In the genomic region with DNA sequence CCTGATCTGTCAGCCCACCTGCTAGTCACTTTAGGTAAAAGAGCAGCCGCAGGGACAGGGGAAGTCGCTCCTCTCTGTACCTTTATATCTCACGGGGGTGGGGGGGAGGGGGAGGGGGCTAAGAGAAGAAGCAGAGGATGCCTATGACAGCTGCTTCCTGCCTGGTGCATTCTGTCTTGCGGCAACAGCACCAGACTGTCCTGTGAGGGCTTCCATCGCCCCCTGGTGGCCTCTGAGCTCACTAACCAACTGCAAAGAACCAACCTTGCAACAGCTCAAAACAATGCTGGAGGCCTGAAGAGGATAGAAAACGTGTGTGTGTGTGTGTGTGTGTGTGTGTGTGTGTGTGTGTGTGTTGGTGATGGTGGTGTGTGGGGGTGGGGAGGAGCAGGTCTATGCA, we compare ENCODE assay signal across 8 mouse cellular contexts. TPM values are rescaled to one million over a fixed set of nuclear protein-coding genes. Genes with fewer than 3 reads are reported as not detected.
DNase-seq lines count a peak whose midpoint lies in the region; ATAC-seq and TF ChIP-seq lines count a peak whose summit lies in the region.

No protein-coding gene starts in this region.

- H3K9ac ChIP-seq in hindbrain, embryonic 14.5 days = no peak overlapping the region

- H3K36me3 ChIP-seq in hindbrain, embryonic 14.5 days (replicated peaks; ENCODE audit: control insufficient read depth, insufficient read depth) = peaks cover 88% of the 10 kb centered on the region

- TF ChIP-seq POLR2A in cerebellum, adult 2 months (IDR thresholded peaks at IDR 0.05; ENCODE audit: borderline replicate concordance, insufficient read depth, low read length) = no peak

- no peaks in the 10 kb centered on the region for H3K27me3 ChIP-seq in cerebellum, adult 2 months (ENCODE audit: control insufficient read depth, insufficient read depth, low read length)
- H3K27me3 ChIP-seq in hindbrain, embryonic 14.5 days (ENCODE audit: control insufficient read depth, insufficient read depth, low read length) = no peaks in the 10 kb centered on the region

- peaks cover 12% of the 10 kb centered on the region for H3K4me1 ChIP-seq in cerebellum, adult 2 months (ENCODE audit: control insufficient read depth, insufficient read depth, low read length)
- H3K4me1 ChIP-seq in hindbrain, embryonic 14.5 days (replicated peaks; ENCODE audit: control insufficient read depth, insufficient read depth, low read length) = no peaks in the 10 kb centered on the region

- peak; percentile 83 for TF ChIP-seq CTCF in cerebellum, adult 2 months (IDR thresholded peaks at IDR 0.05; ENCODE audit: borderline replicate concordance, insufficient read depth, low read depth, low read length)

- ATAC-seq in frontal cortex, adult (ENCODE audit: low TSS enrichment) = peak; percentile 74
- ATAC-seq in hindbrain, embryonic 14.5 days (ENCODE audit: low FRiP score) = peak; percentile 72; the same call in 1 of the 2 replicates

- no peak overlapping the region for H3K4me3 ChIP-seq in cerebellum, adult 2 months (replicated peaks; ENCODE audit: insufficient read depth, low read depth, low read length)
- no peak overlapping the region for H3K4me3 ChIP-seq in hindbrain, embryonic 14.5 days (replicated peaks; ENCODE audit: low read length)

- WGBS in cerebellum, adult 2 months = 11% methylated on average over 6 of the region's 6 CpGs
- 13% methylated on average over 6 of the region's 6 CpGs for WGBS in hindbrain, embryonic 14.5 days

- H3K9me3 ChIP-seq in hindbrain, embryonic 14.5 days (ENCODE audit: control insufficient read depth, low read length) = no peaks in the 10 kb centered on the region

- DNase-seq in Muller cell, postnatal 12 days (ENCODE audit: inconsistent ontology term) = peak; percentile 42
- DNase-seq in cerebellum, adult 2 months = peak; percentile 75 to 77
- DNase-seq in hindbrain, embryonic 14.5 days (ENCODE audit: low spot score) = peak; percentile 78
- DNase-seq in layer of hippocampus, postnatal 25 days (ENCODE audit: extremely low spot score in 1 of 2, low spot score in 1 of 2) = peak; percentile 55 to 85
- peak; percentile 77 to 80 for DNase-seq in lung, postnatal 4 days
- peak; percentile 65 for DNase-seq in retina, postnatal 7 days (ENCODE audit: low read depth, low spot score)
- peak; percentile 96 for DNase-seq in thymus, postnatal 4 days

- no peak overlapping the region for H3K27ac ChIP-seq in cerebellum, adult 2 months (ENCODE audit: insufficient read depth, low read length)
- no peak overlapping the region for H3K27ac ChIP-seq in hindbrain, embryonic 14.5 days

- no peak overlapping the region for H3K4me2 ChIP-seq in hindbrain, embryonic 14.5 days (replicated peaks)

RNA-seq across cellular contexts. Expression of a gene that starts 37.4 kb away (rescaled TPM):
- polyA plus RNA-seq in cerebellum, adult 2 months (2012; rRNA removed) = 200 and 203 TPM in 2 replicates
- 117 and 125 TPM in 2 replicates for polyA plus RNA-seq in hindbrain, embryonic 14.5 days (2014; fragmentation: Nextera tagmentation; extraction: Ambion mirVana)
- total RNA-seq in layer of hippocampus, postnatal 25 days (2021) = 100 to 1,000 TPM; 483 to 493 TPM

RNA-seq across cellular contexts. Expression of a gene that starts 40.0 kb away (rescaled TPM):
- polyA plus RNA-seq in cerebellum, adult 2 months (2012; rRNA removed) = 0.39 and 0.52 TPM in 2 replicates
- 2.8 and 3.5 TPM in 2 replicates for polyA plus RNA-seq in hindbrain, embryonic 14.5 days (2014; fragmentation: Nextera tagmentation; extraction: Ambion mirVana)
- under 1 TPM; 0.71 to 0.77 TPM for total RNA-seq in layer of hippocampus, postnatal 25 days (2021)

Comparison
In these comparisons a context has a peak if more than half of its experiments do, and no peak if none do; other contexts are left out.
1. DNase-seq: peak in every context shown above with its lines; median percentile 96 in thymus, postnatal 4 days; 78 in lung, postnatal 4 days; 78 in hindbrain, embryonic 14.5 days; 76 in cerebellum, adult 2 months; 70 in layer of hippocampus, postnatal 25 days; 65 in retina, postnatal 7 days; 42 in Muller cell, postnatal 12 days.